Mouse (Mus musculus) embryonic facial prominence, embryonic 11.5 days (tissue): ENCODE measurements around the gene Pimreg. TPM values are rescaled to one million over a fixed set of nuclear protein-coding genes. Genes with fewer than 3 reads are reported as not detected.

Experiments
- ATAC-seq: fragments of 200-750 bp; cut with Nextera tagmentation; replicated peaks from 2 replicates; pipeline ENCODE4 v1.8.0; 2017; ENCODE audit warnings: low read depth; ENCODE audit not compliant: insufficient number of reproducible peaks, low FRiP score, low TSS enrichment
- DNase-seq: peaks from one replicate; pipeline ENCODE4 v3.0.0-alpha.2; 2015; ENCODE audit warnings: low spot score
- H3K27ac ChIP-seq: fragments of 300-500 bp; sonication (generic); replicated peaks from 2 replicates; pipeline ENCODE4 v1.5.1; 2014; ENCODE audit warnings: mild to moderate bottlenecking, low read depth, low read length, control low read depth
- H3K27me3 ChIP-seq: fragments of 300-500 bp; sonication (generic); 2 replicates; pipeline ENCODE4 v1.6.1; 2014; ENCODE audit warnings: mild to moderate bottlenecking, low read length, moderate library complexity, mixed read lengths; ENCODE audit not compliant: control insufficient read depth, insufficient read depth
- H3K36me3 ChIP-seq: fragments of 300-500 bp; sonication (generic); replicated peaks from 2 replicates; pipeline ENCODE4 v1.6.1; 2014; ENCODE audit warnings: low read depth, mild to moderate bottlenecking, low read length, moderate library complexity, mixed read lengths; ENCODE audit not compliant: control insufficient read depth, insufficient read depth
- H3K4me1 ChIP-seq: fragments of 300-500 bp; sonication (generic); 2 replicates; pipeline ENCODE4 v1.6.1; 2014; ENCODE audit warnings: low read length, mixed read lengths; ENCODE audit not compliant: control insufficient read depth, insufficient read depth
- H3K4me2 ChIP-seq: fragments of 300-500 bp; sonication (generic); 2 replicates; pipeline ENCODE4 v1.6.1; 2014; ENCODE audit warnings: low read depth, mild to moderate bottlenecking, control low read depth, low read length, moderate library complexity
- H3K4me3 ChIP-seq: fragments of 300-500 bp; sonication (generic); 2 replicates; pipeline ENCODE4 v1.5.1; 2014; ENCODE audit warnings: low read depth, low read length, control low read depth
- H3K9ac ChIP-seq: fragments of 300-500 bp; sonication (generic); replicated peaks from 2 replicates; pipeline ENCODE4 v1.6.1; 2014; ENCODE audit warnings: mild to moderate bottlenecking, control low read depth, low read length
- H3K9me3 ChIP-seq: fragments of 300-500 bp; sonication (generic); replicated peaks from 2 replicates; pipeline ENCODE4 v1.6.1; 2016; ENCODE audit warnings: mild to moderate bottlenecking, low read length, inconsistent platforms, mixed read lengths; ENCODE audit not compliant: control insufficient read depth
- WGBS: fragments of 180-500 bp; shearing (Covaris S2); extraction: QIAGEN DNeasy Blood & Tissue Kit; methylation state at CpG from one replicate; pipeline ENCODE4 v1.1.7; 2014; 5-methylcytosine and 5-hydroxymethylcytosine counted together
- polyA plus RNA-seq: library from polyadenylated mRNA; unstranded; fragments of >200 nt; fragmentation: Nextera tagmentation; extraction: Ambion mirVana; gene quantifications from 2 replicates; pipeline ENCODE4 v1.2.1, GENCODE M21; 2014

Gene Pimreg
- polyA plus RNA-seq, 1 experiment from 2014 or later, result 182 TPM

- H3K36me3 ChIP-seq, result no peaks in the 10 kb centered on the region
- no peak for ATAC-seq
- no peak overlapping the region for H3K4me2 ChIP-seq
- no peaks in the 10 kb centered on the region for H3K27me3 ChIP-seq
- no peaks in the 10 kb centered on the region for H3K4me1 ChIP-seq
- 79% methylated on average over 6 of the region's 6 CpGs for WGBS
- no peak overlapping the region for H3K4me3 ChIP-seq
- no peaks in the 10 kb centered on the region for H3K9me3 ChIP-seq
- no peak for DNase-seq
- no peak overlapping the region for H3K27ac ChIP-seq
- no peak overlapping the region for H3K9ac ChIP-seq
Observed at GRCm38 (mm10) chr11:72005547-72005946, 36.3 kb upstream of the Pimreg start.

- Histone ChIP-seq H3K4me2 (no peak overlapping the region), H3K9me3 (no peaks in the 10 kb centered on the region), H3K4me3 (no peak overlapping the region), H3K27ac (no peak overlapping the region), H3K4me1 (no peaks in the 10 kb centered on the region; the same call in 1 of the 2 replicates), H3K36me3 (no peaks in the 10 kb centered on the region), H3K27me3 (no peaks in the 10 kb centered on the region), H3K9ac (no peak overlapping the region)
- no peak for ATAC-seq
- DNase-seq, result no peak
- WGBS, result 69% methylated on average over 5 of the region's 5 CpGs
Observed at GRCm38 (mm10) chr11:72010367-72010766, 31.5 kb upstream of the Pimreg start.

- no peak for ATAC-seq
Observed at GRCm38 (mm10) chr11:72010940-72011722, 30.7 kb upstream of the Pimreg start.

GRCm38 (mm10) chr11:72011955-72012354 is 29.9 kb upstream of the Pimreg start:
- H3K4me1 ChIP-seq, result no peaks in the 10 kb centered on the region; the same call in 1 of the 2 replicates
- WGBS, result 61% methylated on average over 1 of the region's 1 CpGs
- no peak overlapping the region for H3K27ac ChIP-seq

More at GRCm38 (mm10) chr11:72010940-72011722, 30.7 kb upstream of the Pimreg start:
- H3K4me1 ChIP-seq, result no peaks in the 10 kb centered on the region; the same call in 1 of the 2 replicates
- peak; percentile 38 for DNase-seq
- H3K27me3 ChIP-seq, result no peaks in the 10 kb centered on the region
- H3K4me3 ChIP-seq, result no peak overlapping the region
- no peak overlapping the region for H3K4me2 ChIP-seq
- no peaks in the 10 kb centered on the region for H3K9me3 ChIP-seq
- no peak overlapping the region for H3K9ac ChIP-seq
- WGBS, result 52% methylated on average over 9 of the region's 9 CpGs
- no peaks in the 10 kb centered on the region for H3K36me3 ChIP-seq
- H3K27ac ChIP-seq, result no peak overlapping the region

GRCm38 (mm10) chr11:72014674-72015073 is 27.2 kb upstream of the Pimreg start:
- Histone ChIP-seq H3K27me3 (no peaks in the 10 kb centered on the region), H3K36me3 (no peaks in the 10 kb centered on the region)
- WGBS, result 78% methylated on average over 4 of the region's 4 CpGs

More at GRCm38 (mm10) chr11:72011955-72012354, 29.9 kb upstream of the Pimreg start:
- Histone ChIP-seq H3K9ac (no peak overlapping the region), H3K27me3 (no peaks in the 10 kb centered on the region), H3K4me3 (no peak overlapping the region), H3K4me2 (no peak overlapping the region), H3K36me3 (no peaks in the 10 kb centered on the region), H3K9me3 (no peaks in the 10 kb centered on the region)
- ATAC-seq, result no peak
- DNase-seq, result no peak

GRCm38 (mm10) chr11:72016518-72017252 is 25.1 kb upstream of the Pimreg start:
- Histone ChIP-seq H3K27ac (no peak overlapping the region), H3K4me2 (no peak overlapping the region), H3K9me3 (no peaks in the 10 kb centered on the region), H3K27me3 (no peaks in the 10 kb centered on the region), H3K9ac (no peak overlapping the region), H3K36me3 (no peaks in the 10 kb centered on the region), H3K4me3 (no peak overlapping the region), H3K4me1 (no peaks in the 10 kb centered on the region; the same call in 1 of the 2 replicates)
- no peak for ATAC-seq
- WGBS, result 77% methylated on average over 13 of the region's 13 CpGs
- DNase-seq, result no peak

More at GRCm38 (mm10) chr11:72014674-72015073, 27.2 kb upstream of the Pimreg start:
- Histone ChIP-seq H3K4me1 (no peaks in the 10 kb centered on the region; the same call in 1 of the 2 replicates), H3K4me3 (no peak overlapping the region), H3K9me3 (no peaks in the 10 kb centered on the region), H3K4me2 (no peak overlapping the region), H3K27ac (no peak overlapping the region), H3K9ac (no peak overlapping the region)
- DNase-seq (no peak), ATAC-seq (no peak)

- no peaks in the 10 kb centered on the region for H3K4me1 ChIP-seq
- ATAC-seq, result no peak
- H3K9ac ChIP-seq, result no peak overlapping the region
- WGBS, result 76% methylated on average over 9 of the region's 9 CpGs
- DNase-seq, result no peak
- no peak overlapping the region for H3K27ac ChIP-seq
- no peaks in the 10 kb centered on the region for H3K27me3 ChIP-seq
- no peaks in the 10 kb centered on the region for H3K36me3 ChIP-seq
- H3K4me2 ChIP-seq, result no peak overlapping the region
- no peak overlapping the region for H3K4me3 ChIP-seq
- no peaks in the 10 kb centered on the region for H3K9me3 ChIP-seq
Observed at GRCm38 (mm10) chr11:72017253-72017601, 24.6 kb upstream of the Pimreg start.

- Histone ChIP-seq H3K9ac (no peak overlapping the region), H3K4me2 (no peak overlapping the region), H3K4me1 (no peaks in the 10 kb centered on the region), H3K4me3 (no peak overlapping the region), H3K9me3 (no peaks in the 10 kb centered on the region), H3K36me3 (no peaks in the 10 kb centered on the region), H3K27me3 (no peaks in the 10 kb centered on the region), H3K27ac (no peak overlapping the region)
- WGBS, result 77% methylated on average over 4 of the region's 4 CpGs
- ATAC-seq (no peak), DNase-seq (no peak)
Observed at GRCm38 (mm10) chr11:72021015-72021414, 20.8 kb upstream of the Pimreg start.
